Mouse (Mus musculus): Measurements from ENCODE around the gene Atp2b1.
"Not testable (repeated sequence)": the region's sequence is repeated elsewhere in the genome, so short reads cannot be mapped to it uniquely, and the experiment has no call there.

Atp2b1 gene

DNA sequence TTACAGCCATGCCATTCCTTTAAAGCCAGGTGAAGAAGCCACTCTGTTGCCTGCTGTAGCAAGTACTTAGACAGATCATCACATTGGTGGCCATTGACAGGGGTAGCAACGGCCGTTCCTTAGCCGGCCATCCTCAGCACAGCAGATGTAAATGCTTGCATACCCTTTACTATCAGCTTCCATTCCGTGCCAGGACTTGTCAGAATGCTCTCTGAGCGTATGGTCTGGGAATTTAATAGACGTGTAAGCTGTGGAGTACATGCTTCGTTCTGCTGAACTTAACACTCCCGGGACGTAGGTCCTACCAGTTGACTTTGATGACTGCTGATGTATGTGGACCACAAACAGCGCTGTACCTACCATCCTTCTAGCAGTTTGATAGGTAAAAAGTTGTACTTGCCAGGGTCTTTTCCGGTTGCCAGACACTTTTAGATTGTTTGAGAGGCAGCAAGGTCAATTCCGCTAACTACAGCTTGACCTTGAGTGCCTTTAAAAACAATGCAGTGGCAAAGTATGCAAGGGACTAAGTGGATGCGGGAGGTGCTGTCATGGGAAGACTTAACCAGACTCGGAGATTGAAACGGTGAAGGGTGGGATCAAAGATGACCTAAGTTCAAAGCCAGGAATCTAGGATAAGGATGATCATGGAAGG, 53.2 kb downstream of the Atp2b1 start:
- no peak for DNase-seq

DNA sequence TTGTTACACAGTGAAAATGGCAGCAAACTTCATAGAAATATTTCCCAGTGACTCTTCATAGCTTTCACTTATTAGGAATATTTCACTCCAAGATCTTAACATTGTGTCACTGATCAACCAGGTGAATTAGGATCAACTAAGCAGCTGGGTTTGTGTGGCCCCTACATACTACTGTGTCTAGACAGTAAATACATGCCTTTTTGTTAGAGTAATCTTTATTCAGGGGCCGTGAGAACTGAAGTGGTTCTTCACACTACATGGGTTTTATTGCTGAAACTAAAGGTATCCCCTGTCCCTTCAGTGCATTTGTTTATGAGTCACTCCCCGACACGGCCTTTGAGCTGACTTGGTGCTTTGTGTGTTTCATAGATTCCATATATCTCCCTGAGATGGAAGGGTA, 56.7 kb downstream of the Atp2b1 start:
- no peak for DNase-seq

DNA sequence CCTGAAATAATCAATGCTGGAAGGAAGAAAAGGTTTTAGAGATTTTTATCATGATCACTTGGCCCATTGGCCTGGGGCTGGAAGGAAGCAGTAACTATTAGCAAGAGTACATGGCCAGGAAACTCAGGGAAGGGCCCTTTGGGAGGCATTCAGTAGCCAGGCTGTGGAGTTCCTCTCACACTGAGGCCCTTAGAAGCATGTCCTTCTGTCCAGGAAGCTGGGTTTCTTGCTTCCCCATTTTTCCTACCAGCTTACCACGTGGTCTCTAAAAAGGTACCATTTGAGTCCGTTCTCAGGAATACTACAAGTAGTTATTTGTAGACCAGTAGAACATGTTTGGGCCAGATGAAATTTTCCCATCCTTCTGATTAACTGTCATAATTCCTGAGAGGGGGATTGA, 58.2 kb downstream of the Atp2b1 start:
- DNase-seq, result no peak

DNA sequence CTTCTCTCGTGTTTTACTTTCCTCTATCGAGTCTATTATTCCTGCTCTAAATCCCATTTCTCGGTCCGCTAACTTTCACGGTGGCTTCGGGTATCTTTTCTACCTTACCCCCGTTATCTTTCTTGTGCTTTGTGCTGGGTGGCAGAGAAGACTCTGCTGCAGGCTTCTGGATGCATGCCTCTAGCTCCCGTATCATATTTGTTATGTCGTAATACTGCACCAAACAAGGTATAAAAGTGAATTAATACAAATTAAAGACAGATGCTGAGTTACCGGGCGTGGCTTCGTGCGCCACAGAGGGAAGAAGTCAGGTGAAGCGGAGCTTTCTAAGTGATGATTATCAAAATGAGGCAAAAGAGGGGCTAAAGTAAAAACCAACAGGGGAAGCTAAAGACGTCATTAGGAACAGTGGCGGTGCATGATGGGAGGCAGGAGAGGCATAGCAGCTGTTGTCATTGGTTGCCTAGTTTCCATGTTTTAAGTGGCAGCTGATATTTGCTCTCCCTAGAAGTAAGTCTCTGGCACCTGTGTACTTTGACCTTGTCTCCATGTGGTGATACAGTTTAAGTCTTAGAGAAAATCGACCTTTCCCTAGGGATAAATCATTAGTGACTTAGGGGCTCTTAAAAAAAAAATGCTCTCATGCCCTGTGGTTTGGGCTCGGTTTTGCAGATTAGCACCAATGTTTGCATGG, 58.9 kb downstream of the Atp2b1 start:
- no peak for DNase-seq

DNA sequence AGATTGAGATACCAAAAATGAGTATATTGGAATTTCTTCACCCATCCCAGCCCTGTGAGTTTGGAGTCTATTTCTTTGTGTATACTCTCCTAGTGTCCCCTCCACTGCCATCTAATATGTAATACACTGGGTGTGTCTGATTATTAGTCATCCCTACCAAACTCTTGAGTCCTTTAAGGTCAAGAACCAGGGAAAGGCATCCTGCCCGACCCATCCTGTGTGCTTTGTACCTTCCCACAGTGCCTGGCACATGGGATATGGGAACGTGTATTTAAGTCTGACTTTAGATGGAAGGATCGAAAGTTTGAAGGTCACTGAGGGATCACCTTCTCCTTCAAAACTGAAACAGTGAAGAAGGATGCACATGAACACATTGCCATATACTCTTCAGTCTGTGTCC, 60.4 kb downstream of the Atp2b1 start:
- no peak for DNase-seq

DNA sequence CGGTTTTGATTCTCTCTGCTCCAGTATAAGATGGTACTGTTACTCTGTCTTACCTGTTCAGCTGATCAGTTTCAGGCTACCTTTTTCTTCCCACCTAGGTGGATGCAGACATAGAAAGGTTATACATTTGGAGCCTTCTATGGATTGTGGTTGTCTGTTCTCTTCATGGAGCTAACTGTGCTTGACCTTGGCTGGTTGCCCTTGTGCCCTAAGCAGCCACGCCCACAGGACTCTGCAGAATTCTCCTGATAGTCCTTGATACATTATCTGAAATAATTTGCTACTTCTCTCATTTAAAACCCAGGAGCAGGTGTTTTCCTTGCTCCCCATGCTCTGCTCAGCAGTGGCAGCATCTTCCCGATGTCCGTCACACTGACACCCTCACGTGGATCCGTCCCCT, 61.4 kb downstream of the Atp2b1 start:
- no peak for DNase-seq

DNA sequence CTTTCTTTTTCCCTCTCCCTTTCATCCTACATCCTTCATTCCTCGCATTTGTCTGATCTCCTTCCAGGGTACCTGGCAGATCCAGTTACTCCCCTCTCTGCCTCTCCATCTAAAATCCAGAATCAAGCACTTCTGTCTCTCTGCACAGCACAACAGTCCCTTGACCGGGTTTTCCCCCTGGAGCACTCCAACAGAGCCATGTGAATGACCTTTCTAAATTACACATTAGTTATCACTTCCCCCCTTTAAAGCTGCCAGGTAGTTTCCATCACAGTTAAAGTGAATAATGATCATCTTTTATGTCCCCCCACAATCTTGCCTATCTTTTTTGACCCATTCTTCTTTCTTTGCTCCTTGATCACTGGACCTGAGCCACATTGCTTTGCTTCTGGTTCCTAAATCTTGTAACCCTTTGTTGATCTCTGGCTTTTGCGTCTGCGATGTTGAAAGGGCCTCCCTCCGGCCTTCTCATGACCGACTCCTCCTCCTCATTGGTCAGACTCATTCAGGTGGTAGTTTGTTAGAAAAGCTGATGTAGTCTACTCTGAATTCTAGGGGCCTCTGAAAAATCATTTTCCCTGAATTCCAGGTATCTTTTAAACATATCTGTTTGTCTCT, 62.8 kb downstream of the Atp2b1 start:
- DNase-seq, result no peak

DNA sequence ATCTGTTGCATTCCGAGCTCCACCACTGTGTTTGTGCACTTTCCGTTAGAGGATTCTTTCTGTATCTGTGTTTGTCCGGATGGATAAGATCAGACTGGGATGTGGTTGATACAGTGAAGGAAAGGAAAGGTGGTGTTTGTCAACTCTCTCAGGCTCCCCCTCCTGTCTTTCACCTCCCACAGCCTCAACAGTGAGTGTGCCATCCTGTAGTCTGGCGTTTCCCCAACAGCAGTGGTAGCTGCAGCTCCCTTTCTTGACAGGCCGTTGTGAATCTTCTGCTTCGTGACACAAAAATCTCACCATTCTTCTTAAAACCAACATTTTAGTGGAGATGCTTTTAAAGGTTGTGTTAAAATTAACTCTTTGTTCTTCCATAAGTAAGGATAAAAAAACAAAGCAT, 64.6 kb downstream of the Atp2b1 start:
- DNase-seq, result no peak

DNA sequence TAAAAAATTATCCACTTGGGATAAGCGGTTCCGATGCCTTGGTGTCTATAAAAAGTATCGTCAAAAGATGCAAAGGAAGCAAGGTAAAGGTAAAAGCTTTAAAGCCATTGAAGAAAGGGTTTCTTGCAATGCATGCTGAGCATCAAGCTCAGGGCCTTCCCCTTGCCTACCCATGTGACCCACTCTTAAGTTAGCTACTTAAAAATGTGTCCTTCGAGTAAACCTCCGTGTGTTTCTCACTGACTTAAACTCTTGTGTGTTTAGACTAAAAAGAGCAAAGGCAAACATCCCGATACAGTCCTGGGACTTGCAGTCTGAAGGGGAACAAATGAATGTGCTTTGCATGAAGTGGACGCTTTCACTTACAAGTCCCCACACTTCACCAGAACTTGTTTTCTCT, 65.1 kb downstream of the Atp2b1 start:
- no peak for DNase-seq

DNA sequence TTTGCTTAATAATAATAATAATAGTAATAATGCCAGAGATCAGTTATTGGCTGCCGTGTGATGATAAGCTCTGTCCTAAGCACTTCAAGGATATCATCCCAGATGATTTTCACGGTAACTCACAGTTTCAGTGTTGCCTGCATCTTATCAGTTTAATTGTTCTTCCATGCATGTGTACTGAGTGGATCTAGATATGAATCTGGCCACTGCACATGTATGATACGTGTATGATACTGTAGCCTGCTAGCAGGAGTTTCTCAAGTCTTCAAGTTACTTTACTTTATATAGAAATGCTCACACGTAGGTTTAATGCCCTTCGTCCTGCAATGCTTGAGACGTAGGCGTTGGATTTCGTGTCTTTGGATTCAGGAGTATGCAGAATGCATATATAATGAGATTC, 65.7 kb downstream of the Atp2b1 start:
- DNase-seq, result no peak

DNA sequence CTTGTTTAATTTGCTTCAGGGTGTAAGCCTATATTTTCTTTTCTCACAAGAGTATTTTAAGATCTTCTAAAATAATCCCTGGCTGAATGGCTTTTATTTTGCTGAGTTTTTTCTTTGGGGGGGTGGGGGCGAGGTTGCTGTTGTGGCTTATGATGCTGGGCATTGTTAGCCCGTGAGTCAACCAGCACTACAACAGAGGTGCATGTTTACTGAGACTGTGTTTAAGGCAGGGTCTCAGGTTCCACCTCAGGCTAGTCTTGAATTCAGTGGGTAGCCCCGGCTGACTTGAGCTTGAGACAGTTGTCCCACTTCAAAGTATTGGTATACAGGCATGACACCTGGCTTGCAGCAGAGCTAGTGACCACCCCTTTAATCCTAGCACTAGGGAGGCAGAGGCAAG, 77.8 kb downstream of the Atp2b1 start:
- DNase-seq, result no peak

DNA sequence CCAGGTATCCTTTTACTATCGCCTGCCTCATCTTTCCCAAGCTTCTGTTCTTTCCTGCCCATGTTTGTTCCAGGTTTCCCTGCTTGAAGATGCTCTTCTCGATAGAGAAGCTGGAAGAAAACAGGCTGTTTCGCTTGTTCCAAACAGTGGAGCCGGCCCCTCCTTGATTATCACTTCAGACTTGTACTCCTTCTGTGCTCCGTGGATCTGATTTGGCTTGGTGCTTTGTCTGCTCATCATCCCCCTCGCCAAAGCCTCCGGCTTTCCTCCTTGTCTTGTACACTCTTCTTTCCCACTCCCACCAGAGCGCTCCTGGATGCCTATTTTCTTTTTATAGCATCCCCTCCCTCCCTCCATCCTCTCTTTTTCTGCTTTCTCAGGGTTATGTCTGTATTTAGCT, 79.0 kb downstream of the Atp2b1 start:
- DNase-seq, result no peak

DNA sequence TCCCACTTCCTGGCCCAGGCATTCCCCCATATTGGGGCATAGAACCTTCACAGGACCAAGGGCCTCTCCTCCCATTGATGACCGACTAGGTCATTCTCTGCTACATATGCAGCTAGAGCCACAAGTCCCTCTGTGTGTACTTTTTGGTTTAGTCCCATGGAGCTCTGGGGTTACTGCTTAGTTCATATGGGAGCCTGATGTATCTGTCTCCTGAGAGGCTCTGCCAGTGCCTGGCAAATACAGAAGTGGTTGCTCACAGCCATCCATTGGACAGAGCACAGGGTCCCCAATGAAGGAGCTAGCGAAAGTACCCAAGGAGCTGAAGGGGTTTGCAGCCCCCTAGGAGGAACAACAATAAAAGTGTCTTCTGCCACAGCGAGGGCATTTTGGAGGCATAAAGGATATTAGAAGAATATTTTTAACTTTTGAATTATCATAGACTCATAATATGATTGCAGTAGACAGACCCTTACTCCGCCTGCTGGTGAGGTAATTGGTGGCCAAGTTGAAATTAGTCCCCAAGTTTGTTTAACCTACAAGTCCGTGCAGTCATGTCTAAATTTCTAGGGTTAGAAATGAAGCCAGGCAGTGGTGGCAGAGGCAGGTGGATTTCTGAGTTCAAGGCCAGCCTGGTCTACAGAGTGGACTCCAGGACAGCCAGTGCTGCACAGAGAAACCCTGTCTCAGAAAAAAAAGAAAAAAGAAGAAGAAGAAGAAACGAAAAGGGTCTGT, 81.0 kb downstream of the Atp2b1 start:
- DNase-seq, result not testable (repeated sequence)

DNA sequence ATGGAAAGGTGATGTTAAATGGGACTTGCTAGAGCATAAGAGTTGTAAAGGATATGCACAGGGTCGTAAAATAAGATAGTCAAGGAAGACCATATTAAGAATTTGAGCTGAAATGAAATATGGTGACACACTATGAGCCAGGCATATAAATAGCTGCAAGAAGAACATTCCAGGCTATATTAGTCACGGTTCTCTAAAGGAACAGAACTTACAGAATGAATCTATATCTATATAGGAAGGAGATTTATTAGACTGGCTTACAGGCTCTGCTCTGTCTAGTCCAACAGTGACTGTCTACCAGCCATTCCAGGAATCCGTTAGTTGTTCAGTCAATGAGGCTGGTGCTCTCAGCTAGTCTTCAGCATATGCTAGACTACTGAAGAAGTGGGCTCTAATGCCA, 90.7 kb downstream of the Atp2b1 start:
- DNase-seq, result no peak

DNA sequence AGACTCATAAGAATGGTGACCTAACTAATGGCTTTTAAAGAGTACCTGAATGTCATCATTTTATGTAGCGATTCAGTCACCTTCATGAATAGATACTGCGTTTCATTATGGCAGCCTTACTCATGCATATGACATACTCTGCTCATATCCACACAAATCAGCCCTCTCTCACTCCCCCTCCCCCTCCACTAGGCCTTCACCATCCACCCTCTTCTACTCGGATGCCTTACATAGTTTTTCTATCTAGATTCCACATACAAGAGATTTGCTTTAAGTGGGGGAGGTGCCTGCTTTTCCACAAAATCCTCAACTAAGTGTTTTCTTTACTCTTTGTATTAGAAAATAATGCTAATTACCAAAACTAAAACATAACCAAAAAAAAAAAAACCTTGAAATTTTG, 96.9 kb downstream of the Atp2b1 start:
- DNase-seq, result no peak

DNA sequence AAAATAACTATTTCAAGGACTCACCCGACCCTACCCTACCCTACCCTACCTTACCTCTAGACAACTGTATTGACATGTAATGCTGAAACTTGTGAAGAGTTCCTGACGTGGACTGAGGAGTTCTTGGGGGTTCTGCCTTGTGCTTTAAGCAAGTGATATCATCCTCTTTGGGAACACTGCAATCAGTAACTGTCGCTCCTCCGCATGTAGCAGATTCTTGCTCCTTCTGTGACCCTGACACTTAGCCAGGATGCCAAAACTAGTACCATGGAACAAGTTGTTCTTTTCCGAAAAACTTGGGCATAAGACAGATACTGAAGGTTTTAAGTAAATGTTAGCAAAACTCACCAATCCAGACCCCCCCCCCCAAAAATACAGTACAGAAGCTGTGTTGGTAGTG, 97.9 kb downstream of the Atp2b1 start:
- no peak for DNase-seq

DNA sequence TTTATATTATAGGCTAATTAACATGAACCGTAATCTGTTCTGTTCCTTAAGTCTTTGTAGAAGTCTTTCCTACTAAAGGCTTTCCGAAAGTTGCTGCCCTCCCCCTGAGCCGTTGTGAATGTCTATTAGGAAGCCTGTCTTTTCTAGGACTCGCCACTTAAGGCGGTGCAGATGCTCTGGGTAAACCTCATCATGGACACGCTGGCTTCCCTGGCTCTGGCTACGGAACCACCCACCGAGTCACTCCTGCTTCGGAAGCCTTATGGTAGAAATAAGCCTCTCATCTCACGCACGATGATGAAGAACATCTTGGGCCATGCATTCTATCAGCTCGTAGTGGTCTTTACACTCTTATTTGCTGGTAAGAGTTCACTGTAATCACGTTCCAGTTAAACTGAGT, 100.5 kb downstream of the Atp2b1 start:
- DNase-seq, result no peak

DNA sequence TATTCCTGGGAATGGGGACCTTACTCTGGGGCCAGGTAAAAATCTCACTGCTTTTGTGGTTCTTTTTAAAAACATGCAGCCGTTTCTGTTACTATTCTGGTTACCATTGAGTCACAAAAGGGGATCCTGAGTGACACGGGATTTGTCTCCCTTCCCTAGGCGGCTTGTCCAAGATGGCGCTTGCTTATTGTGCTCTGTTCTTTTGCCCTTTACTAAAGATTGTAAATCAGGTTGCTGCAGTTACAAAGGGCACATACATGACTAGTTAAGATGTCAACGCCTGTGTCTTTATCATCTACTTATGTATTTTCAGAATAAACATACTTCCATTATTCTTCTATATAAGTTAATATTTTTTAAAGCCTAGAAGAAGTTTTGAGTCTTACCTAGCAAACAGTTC, 102.8 kb downstream of the Atp2b1 start:
- no peak for DNase-seq

DNA sequence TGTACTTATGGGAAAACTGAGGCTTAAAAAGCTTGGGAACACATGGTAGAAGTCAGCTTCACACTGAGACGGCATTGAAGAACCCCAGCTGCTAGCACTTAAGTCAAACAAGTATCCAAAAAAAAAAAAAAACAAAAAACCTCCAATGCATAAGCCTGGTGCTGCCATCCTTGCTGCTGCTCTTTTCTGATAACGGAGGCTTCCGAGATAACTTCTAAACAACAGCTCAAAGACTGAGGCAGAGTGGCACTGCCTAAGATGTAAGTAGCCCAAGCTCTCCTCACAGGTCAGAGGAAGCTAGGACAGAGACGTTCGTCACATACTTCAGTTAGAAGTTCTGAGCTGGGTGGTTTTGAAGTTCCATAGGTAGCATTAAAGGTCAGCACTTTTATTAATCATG, 113.3 kb downstream of the Atp2b1 start:
- no peak for DNase-seq

DNA sequence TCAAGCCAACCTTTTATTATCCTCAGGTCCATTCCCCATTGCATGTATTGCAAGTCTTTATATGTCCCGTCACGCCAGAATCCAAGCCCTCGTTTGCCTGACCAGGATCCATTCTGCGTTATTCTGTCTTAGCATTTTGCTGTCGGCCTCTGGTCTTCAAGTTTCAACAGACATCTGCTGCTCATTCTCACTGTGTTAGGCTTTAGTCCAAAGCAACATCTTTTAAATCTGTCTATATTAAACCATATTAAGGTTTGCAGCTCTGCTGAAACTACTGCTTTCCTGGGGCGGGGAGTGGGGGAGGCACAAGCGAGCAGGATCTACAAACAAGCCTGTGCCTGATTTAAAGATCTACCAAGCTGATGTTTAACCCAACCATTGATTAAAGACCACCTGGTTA, 115.6 kb downstream of the Atp2b1 start:
- DNase-seq, result no peak

DNA sequence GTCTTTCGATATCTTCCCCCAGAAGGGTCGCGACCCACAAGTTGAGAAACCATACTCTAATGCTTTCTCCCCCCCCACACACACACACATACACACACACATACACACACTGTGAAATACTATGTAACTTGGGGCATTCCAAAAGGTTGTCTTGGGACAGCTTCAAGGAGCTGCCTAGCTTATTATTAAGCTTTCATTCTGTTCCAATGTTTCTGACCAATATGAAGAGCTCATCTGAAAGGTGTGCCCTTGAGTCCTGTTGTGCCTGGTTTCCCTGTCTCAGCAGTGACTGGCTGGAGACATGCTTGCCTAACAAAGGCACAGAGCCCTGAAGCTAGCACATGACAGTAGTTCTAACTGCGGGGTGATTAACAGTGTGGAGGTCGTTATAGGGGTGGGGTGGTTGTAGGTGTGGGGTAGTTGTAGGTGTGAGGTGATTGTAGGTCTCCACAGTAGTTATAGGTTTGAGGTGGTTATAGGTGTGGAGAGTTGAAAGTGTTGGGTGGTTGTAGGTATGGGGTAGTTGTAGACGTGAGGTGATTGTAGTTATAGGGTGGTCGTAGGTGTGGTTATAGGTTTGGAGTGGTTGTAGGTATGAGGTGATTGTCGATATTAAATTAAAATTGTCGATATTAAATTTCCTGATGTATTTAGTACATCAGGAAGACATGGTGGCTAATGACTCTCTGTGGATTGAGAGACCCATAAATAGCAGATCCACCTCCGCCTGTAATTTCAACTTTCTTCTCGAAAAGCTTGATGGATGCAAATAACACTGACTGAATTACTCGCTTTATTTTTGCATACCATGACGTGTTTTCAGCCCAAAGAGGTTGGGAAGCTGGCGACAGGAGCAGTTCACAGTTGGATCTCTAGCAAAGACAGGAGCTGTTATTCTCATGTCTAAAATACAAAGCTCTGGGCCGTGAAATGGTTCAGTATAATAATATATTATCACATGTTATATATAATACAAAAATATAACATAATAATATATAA, 119.9 kb downstream of the Atp2b1 start:
- DNase-seq, result no peak

DNA sequence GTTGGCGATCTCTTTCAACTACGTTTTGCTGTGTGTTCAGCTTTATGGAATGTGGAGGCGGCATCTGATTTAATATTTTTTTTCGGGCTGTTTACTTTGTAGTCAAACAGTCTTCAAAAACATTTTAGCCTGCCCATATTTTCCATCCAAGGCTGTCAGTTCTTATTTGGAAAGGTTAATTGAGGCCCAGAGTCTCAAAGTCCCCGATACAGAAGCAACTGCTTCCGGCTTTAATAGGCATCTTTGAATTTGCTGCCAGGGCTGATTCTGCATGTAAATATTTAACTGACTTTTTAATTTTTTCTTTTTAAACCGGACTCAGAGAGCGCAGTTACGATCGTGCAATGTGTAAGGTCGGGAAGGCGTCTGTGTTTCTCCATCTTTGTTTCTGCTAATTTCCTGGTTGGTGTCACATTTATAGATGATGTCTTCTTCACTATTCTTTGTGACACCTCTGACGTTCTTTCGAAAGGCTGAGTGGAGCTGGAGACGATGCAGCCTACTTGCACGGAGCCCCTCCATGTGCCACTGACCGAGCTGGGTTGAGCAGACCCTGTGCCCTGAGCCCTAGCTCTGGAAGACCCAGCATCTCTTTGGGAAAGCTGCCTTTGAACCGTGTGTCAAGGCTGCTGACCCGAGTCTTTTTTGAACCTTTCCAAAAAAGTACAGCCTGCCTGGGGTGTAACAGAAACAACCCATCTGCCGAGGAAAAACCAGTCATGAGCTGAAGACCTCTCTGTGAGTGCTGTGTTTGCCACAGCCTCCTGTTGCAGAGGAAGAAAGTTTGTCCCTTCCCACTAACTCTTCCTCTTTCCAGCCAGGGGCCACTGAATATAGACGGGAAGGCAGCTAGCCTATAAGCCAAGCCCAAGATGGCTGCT, 123.2 kb downstream of the Atp2b1 start:
- no peak for DNase-seq

Data from cerebellum, adult 11-12 months (tissue).